Mouse (Mus musculus) 3134 (cell line): ENCODE measurements around the gene Itga9.

Experiments
- DNase-seq: peaks from one replicate; pipeline ENCODE4 v3.0.0-alpha.2; 2011; ENCODE audit warnings: low spot score; ENCODE audit not compliant: insufficient read length; ENCODE audit errors: extremely low read depth

Gene Itga9

DNA sequence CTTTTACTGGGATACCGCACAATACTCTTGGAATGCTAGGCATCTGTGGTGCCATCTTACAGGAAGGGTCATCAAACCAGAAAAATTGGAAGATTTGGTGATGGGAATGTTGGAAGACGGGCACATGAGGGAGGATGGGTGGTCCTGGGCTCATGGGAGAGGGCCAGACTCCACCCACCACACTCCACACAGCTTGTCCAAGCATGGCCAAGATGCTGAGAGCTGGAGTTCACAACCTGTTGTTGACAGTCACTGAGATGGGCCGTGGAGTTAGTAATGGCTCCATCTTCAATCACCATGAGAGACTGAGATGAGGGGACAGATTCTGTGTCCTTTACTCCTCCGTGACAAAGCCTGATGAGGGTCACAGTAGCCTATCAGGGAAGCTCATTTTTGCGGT is 207.0 kb downstream of the Itga9 start:
- no peak for DNase-seq

- DNase-seq = no peak
Measured at GRCm38 (mm10) chr9:118814056-118814455, 207.6 kb downstream of the Itga9 start.

- DNase-seq = no peak
Measured at GRCm38 (mm10) chr9:118814461-118814860, 208.0 kb downstream of the Itga9 start.

DNA sequence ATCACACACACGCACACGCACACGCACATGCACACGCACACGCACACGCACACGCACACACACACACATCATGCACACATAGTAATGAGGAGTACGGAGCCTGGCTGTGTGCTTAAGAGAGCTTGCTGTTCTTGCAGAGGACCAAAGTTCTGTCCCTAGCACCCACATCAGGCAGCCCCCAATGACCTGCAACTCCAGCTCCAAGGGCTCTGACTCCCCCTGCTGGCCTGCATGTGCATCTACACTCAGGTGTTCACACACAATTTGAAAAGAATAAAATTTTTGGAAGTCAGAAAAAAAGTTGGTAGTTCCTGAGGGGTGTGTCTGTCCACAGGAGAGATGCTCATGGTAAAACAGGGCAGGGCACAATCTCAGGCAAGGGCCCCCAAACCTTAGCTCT is 209.1 kb downstream of the Itga9 start:
- no peak for DNase-seq

DNA sequence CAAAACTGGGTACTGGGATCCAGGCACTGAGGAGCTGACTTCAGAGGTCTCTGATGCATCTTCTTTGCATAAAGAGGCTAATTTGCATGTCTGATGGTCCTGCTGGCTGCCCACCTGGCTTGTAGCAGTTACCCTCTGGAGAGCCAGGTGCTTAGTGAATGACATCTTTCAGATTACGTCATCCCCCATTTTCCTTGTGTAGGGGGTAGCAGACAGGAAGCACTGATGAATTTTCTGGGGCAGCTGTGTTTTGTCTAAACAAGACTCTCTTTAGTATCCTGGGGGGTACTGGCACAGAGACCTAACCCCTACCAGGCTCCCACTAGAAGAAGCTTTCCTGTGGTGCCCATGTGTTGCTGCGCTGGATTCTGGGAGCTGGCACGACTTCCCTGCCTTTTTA is 212.0 kb downstream of the Itga9 start:
- DNase-seq = no peak

- DNase-seq = no peak
Measured at GRCm38 (mm10) chr9:118821220-118822185, 215.0 kb downstream of the Itga9 start.

GRCm38 (mm10) chr9:118822186-118822555 is 215.7 kb downstream of the Itga9 start:
- DNase-seq = no peak

DNA sequence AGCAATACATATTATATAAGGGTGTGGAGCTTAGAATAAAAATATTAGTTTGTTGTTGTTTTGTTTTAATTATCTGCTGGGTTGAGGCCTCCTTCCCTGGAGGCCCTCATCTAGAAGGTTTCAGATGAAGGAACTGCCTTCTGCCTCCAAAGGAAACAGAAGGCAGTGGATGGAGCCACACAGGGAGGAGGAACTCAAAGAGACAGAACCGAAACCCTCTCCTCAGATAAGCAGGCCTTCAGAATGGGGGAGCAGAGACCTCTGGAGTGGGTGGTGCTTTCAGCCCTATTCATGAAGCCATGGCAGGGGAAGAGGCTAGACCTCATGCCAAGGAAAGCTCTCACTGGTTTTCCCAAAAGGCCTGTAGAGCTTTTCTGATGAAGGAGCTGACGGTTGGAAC is 216.1 kb downstream of the Itga9 start:
- no peak for DNase-seq

DNA sequence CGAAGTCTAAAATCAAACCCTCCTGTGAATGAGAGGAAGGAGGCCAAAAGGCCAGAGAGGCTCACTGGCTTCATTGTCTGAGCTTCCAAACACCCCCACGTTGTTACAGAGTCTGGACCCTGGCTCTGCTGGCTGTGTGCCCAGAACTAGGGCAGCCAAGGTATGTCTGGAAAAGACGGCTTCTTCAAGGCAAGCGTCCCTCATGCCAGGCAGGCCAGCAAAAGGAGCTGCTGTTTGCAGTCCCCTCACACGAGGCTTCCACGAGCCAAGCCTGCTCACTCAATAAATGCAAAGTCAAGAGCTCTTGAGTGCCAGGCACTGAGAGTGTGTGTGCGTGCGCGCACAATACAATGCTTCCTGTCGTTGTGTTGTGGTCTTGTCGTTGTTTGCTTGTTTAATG is 224.6 kb downstream of the Itga9 start:
- no peak for DNase-seq

- DNase-seq = no peak
Measured at GRCm38 (mm10) chr9:118832533-118832932, 226.0 kb downstream of the Itga9 start.

GRCm38 (mm10) chr9:118833413-118833812 is 226.9 kb downstream of the Itga9 start:
- DNase-seq = no peak

GRCm38 (mm10) chr9:118838910-118839667 is 232.6 kb downstream of the Itga9 start:
- no peak for DNase-seq

- no peak for DNase-seq
Measured at GRCm38 (mm10) chr9:118841247-118841646, 234.8 kb downstream of the Itga9 start.

GRCm38 (mm10) chr9:118841907-118842432 is 235.5 kb downstream of the Itga9 start:
- DNase-seq = no peak

DNA sequence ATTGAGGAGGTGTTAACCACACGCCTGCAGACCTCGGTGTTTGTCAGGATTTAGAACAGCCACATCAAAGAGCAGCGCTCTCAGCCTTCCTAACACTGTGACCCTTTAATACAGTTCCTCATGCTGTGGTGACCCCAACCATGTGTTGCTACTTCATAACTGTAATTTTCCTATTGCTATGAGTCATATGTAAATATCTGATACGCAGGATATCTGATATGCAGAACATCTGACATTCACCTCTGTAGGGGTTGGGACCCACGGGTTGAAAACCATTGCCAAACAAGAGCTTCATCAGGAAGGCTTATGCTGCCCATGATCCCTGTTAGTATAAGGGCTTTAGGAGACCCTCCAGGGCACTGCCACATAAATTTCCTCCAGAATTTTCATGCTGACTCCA is 237.2 kb downstream of the Itga9 start:
- DNase-seq = no peak

DNA sequence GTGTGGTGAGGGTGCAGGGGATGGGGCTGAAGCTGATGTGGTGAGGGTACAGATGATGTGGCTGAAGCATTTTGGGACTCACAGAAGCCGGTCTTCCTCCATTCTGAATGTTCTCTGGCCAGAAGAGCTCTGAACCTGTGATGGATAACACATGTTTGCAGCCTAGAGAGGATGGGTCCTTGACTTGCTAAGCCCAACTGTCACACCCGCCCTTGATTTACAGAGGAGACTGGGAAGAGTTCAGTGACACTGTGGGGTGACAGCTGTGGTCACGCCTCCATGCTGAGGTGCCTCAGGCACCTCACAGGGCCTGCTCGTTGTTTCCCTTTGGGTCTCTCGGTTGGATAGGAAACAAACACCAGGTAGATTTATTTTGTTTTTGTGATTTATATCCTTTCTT is 238.5 kb downstream of the Itga9 start:
- DNase-seq = no peak

GRCm38 (mm10) chr9:118846766-118847165 is 240.3 kb downstream of the Itga9 start:
- no peak for DNase-seq

- no peak for DNase-seq
Measured at GRCm38 (mm10) chr9:118856665-118857064, 250.2 kb downstream of the Itga9 start.

- DNase-seq = no peak
Measured at GRCm38 (mm10) chr9:118860613-118861141, 254.2 kb downstream of the Itga9 start.

DNA sequence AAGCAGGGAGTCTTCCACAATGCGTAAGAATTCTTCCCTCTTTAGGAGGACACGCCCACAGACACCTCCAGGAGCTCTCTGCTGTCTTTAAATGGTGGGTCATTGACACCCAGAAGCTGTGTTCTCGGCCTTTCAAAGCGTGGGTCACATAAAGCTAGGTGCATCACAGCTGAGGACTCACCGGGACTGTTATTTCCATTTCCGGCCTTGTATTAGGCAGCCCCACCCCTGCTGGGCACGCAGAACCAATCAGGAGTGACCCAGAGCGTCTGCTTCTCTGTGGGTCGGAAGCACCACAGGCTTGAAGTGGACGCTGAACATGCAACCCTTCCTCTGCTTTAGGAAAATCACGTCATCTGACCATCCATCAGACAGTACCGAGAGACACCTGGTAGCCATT is 255.7 kb downstream of the Itga9 start:
- DNase-seq = no peak

DNA sequence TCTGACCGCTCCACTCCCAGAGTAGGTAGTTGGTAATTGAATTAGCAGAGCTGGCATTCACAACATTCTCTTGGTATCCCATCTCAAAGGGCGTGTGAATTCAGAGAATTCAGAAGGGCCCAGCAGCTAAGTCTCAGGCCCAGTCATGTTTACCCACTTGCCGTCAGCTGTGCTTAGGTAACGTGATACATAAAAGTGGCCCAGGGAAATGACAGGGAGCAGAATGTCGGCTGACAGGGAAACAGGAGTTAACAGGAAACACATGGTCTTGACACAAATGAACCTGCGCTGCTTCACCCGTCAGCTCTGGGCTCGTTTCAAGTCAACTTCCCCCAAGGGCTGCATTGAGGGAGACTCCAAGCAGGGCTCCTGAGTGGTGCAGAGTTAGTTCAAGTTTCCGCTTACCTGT is 256.4 kb downstream of the Itga9 start:
- DNase-seq = no peak
